Mouse (Mus musculus) left cerebral cortex, postnatal 36 days (tissue): Measurements from ENCODE around the gene Ints1. TPM values are rescaled to one million over a fixed set of nuclear protein-coding genes. Genes with fewer than 3 reads are reported as not detected.
A peak's percentile ranks its signal among the peaks of the same experiment; 100 is the strongest.

Experiments used
- DNase-seq, 2 experiments: peaks; one replicate each; pipeline ENCODE4 v3.0.0; 2021 to 2022; ENCODE audit warnings: low spot score in 2 of 2, mixed read lengths in 1 of 2
- intact Hi-C: fragments of 180-260 bp; cut with DNase I; formaldehyde crosslinking; loops from one replicate; pipeline ENCODE4 v1.15.1; 2025
- total RNA-seq, 2 experiments: library from RNA; stranded (reverse); gene quantifications; 2 replicates each; pipeline ENCODE4 v1.2.3; 2021

The Ints1 gene
- total RNA-seq = 10 to 100 TPM; 95.5 to 96.2 TPM

DNA sequence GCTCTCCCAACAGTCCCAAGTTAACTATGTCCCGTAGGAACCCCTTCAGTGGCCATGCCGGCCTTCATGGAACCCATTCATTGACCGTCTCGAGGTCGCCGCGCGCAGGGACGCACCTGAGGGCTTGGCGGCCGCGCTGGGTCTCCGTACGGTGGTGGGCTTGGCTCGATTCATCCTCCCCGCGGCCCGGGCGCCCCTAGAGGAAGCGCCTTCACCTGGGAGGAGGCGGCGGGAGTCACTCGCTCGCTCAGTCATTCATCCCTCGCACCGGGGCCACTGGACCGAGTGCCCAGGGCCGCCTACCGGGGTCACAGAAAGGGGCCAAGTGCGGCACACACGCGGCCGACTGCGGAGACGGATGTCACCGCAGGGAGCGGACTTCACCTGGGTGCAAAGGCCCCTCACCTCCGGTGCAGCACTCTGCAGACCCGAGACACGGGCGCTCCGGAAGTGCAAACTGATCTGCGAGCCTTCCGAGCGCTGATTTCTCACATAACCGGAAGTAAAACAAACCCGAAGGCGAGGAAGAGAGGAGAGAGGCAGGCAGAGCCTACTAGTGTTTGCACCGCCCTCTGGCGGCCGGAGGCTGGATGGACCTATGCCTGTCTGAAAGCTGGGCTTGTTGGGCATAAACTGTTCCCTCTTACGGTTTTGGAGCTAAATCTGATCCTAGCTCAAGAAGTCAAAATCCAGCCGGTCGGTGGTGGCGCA lies at the start of gene Ints1:
Gene Ints1, minus strand, starts transcription at position 459 of the 711 bp plus-strand sequence.
- intact Hi-C loops = loop anchor here (5.0 kb wide), 1 partner anchor 52 kb away; the partner anchor contains the start of genes Gm26938 and Psmg3
- DNase-seq = peak; percentile 92 to 94

DNA sequence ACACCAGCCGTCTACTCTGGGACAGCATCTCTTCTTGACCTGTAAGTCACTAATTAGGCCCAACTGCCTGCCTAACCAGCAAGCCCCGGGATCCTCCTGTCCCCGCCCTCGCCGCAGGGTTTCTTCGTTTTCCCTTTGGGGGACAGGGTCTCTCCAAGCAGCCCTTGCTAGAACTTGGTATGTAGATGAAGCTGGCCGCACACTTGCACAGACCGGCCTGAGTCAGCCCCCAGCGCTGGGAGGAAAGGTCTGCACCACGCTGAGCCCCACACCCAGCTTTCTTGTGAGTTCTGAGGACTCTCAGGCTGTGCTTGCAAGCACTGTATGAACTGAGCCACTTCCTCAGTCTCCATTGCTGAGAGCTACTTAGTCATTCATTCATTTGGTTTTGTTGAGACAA lies 49.1 kb upstream of the Ints1 start:
- intact Hi-C loops = no loop called here

DNA sequence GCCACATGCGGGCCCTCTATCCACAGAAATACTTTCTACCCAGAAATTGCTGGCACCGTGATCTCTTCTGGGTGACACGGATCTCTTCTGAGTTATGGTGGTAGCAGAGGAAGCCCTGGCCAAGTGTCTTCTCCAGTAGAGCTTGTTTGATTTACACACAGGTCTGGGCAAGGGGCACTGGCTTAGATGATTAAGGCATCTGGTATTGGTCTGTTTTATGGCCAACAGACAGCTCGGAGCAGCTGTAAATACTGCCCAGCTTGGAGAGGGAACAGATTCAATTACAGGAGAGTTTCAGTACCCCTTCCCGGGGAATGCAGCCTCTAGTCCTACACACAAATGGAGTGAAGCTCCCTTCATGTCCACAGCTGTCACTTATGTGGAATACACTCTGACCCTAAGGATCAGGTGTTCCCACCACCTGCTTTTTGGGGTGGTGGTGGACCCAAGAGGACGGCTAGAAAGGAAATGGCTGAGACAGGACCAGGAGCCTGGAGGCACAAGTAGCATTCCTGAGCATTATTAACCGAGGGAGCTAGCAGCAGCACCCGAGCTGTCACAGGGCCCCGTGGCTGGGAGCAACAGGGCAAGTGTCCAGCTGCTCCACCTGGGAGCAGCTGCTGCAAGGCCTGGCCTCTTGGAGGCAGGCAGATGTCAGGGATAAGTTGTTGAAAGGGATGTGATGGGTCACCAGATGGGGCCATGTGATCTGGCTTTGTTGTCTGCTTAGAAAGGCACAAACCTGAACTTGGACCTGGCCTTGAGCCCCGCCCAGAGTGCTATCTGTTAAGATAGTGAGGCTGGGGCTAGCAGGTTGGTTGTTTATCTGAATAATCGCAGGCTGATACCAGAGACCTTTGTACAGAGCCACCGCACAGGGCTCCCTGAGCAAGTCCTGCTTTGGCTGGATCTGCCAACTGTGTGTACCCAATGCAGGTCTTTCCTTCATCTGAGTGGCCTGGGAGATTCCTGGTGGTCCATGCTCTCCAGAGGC lies 46.3 kb upstream of the Ints1 start:
- intact Hi-C loops = no loop called here
- DNase-seq = no peak

More for the DNA sequence above, 49.1 kb upstream of the Ints1 start:
- no peak for DNase-seq

DNA sequence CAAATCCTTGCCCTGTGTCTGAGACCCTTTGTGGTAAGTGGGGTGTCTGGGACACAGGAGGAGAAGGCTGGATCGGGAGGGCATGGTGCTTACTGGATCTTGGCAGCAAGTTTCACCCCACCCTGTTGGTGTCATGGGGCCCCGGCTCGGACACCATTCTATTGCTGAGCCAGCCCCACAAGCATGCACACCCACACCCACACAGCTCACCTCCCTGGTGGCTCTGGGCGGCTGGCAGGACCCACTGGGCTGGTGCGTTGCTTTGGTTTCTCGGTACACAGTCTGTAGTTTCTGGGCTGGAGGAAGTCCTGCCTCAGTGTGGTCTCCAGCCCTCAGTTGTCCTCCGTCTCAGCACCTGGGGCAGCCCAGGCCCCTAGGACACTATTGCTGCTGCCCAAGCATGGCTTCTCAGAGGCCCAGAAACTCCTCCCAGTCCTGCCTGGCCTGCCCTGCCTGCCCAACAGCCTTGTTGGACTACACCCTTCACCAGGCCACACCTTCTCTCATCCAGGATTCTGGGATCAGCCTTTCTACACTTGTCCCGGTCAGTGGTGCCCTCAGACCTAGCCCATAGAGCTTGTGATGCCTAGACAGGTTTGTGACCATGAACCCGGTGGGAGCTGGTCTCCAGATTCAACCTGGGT lies 44.2 kb upstream of the Ints1 start, which contains the start of gene Tmem184a:
Gene Tmem184a, minus strand, starts transcription at position 380 of the 644 bp plus-strand sequence.
- intact Hi-C loops = no loop called here
- no peak for DNase-seq

DNA sequence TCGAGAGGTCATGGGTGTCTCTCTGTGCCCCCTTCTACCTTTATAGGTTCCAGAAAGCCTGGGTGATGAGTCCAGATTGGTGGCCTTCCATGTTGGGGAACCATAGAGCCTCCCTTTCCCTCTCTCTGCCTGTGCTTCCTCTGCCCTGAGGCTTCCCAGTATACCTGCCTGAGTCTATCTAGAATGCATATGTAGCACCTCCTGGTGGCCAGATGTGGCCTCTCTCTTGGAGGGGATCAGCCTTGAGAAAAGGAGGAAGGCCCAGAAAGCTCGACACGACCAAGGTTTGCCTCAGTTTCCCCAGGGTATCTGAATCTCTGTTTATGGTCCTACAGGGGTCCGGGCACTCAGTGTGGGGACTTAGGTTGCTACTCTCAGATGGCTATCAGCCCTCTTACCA lies 43.3 kb upstream of the Ints1 start:
- intact Hi-C loops = no loop called here
- no peak for DNase-seq

DNA sequence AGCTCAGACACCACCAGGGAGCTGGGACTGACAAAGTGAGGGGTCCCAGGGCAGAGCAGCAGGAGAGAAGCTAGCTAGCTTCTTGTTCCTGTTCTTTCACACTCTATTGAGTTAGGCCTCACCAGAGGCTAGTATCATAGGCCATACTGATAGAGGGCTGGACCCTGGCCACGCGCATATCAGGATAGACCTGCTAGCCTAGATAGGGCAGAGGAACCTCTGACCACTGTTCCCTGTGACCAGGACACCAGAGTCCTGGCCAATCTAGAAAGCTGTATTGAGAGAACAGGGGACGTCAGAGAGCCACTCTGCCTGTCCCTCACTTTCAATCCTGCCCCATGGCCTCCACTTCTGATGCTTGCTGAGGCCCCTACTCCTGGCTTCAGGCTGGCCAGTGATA lies 42.6 kb upstream of the Ints1 start:
- intact Hi-C loops = no loop called here
- DNase-seq = no peak

DNA sequence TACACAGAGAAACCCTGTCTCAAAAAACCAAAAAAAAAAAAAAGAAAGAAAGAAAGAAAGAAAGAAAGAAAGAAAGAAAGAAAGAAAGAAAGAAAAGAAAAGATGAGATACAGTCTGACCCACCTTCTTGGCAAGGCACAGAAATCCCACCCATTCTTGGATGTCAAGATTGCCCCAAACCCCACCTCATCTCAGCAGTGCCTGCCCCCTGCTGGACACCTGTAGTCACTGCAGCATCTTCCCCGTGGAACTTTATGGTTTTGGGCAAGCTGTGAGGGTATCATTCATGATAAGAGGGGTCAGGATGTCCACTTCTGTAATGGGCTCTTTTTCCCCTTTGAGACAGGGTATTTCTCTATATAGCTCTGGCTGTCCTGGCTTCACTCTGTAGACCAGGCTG lies 41.8 kb upstream of the Ints1 start:
- DNase-seq = no peak
- intact Hi-C loops = no loop called here

DNA sequence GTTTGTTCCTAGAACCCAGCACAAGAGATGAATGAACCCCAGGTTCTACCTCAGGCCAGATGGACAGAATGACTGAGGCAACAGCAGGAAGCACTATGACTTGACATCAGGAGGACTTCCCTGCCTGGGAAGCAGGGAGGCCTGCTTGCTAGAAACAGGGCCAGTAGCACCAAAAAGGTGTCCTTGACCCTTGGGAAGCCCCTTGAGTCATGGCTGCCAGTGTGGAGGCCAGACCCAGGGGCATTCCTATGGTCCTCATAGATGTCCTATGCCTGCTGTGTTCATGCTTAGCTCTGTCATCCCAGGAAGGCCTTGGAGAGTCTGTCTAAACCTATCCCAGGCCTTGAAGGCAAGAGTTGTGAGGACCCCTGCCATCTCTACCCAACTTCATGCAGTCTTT lies 41.0 kb upstream of the Ints1 start:
- no peak for DNase-seq
- intact Hi-C loops = no loop called here

DNA sequence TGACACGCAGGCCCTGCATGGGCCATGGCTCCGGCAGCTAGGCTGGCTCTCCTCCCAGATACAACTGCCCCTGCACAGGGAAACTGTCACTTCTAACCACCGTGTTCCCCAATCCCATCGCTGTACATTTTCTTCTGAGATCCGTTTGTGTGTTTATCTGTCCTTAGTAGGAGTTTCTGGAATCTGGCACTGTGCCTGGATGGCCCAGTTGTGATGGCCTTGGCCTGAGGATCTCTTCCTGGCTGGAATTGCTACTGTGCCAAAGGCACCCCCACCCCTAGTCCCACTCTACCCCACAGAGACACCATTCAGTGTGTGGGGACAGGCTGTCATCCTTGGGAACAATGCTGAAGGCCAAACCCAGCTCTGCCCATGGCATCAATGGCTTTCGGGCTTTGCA lies 40.5 kb upstream of the Ints1 start:
- intact Hi-C loops = no loop called here
- DNase-seq = no peak

DNA sequence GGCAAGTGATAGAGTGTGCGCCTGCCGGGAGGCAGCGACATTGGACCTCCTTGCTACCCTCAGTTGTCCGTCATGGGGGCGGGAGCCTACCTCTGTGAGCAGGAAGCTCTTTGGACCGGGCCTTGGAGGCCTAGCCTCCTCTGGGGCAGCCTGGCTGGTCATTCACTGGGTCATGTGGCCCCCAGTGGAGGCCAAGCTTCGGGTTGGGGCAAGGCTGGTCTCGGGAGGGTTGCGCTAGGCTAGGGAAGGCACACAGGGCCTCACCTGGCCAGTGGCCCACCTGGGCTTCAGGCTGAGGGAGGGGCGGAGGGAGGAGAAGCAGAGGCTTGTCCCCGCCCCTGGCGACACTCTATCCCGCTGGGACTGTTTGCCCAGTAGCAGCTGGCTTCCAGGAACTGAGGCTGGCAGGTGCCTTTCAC lies 38.5 kb upstream of the Ints1 start:
- DNase-seq = no peak
- intact Hi-C loops = no loop called here

DNA sequence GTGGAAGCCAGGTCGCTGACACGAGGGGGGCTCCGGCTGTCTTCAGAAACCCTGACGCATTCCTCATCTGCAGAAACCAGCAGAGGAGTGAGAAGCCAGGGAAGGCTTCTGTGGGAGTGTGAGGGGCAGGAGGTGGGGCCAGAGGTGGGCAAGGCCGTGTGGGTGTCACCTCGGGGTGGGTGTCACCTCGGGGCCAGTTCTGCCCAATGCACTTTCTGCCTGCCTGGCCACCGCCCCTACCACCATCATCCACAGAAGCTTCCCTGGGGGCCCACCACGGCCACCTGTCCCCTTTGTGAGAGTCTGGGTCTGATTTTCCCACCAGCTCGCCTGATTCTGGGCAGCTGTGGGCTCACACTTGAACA lies 37.6 kb upstream of the Ints1 start:
- intact Hi-C loops = no loop called here
- DNase-seq = no peak

DNA sequence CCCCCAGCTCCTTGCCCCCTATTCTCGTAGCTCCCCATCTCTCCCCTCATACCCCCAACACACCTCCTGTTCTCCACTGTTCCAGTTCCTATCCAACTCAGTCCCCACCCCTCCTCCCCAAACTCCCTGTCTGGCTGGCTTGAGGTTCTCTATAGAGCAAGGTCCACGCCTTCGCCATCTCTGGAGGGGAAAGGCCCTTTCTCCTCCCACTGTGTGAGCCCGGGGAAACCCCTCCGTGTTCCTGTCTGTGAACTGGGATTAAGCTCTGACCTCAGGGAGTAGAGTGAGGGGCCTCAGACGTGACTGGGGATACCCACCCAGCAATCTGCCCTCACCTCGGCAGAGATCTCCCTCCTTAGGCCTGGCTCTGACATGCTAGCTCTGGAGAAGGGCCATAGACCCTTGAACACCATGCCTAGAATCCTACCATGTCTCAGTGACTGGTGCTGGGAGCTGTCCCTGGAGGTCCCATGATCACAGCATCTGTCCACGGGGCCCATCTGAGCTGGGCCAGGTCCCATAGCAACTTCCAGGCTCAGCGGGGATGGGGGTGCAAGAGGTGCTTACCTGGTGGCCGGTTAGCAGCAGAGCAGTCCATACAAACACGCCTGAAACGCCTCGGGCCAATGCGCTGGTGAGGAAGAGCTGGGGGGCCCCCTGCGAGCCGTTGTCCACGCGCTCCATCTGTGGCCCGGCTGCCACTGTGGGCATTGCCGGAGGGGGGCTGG lies 37.1 kb upstream of the Ints1 start:
- intact Hi-C loops = no loop called here
- DNase-seq = no peak

DNA sequence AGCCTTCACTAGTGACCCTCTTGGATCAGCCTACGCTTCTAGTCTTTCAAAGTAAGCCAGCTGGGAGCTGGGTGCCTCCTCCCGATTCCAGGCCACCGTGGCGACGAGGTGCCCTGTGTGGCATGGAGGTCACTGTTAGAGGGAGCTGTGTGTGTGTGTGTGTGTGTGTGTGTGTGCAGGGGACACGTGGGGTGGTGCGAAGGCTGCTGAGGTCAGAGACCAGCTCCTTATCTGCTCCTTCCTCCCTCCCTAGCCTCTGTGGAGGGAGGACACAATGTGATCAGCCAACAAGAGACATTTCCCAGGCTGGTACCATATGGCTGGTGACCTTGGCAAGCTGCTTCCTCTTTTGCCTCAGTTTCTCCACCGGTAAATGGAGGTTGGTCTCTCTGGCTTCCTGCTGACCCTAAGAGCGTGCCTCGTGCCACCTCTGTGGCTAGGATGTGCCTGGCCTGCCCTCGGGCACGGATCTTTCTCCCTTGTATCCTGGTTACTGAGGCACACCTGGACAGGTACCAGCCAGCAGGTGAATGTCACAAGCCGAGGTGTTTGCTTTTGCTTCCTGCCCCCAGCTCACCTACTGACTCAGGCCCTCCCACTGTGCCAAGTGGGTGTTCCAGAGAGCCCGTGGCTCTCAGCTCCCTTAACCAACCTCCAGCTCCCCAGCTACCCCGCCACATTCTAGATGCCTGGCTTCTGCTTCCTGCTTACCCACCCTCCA lies 36.4 kb upstream of the Ints1 start:
- no peak for DNase-seq
- intact Hi-C loops = no loop called here

DNA sequence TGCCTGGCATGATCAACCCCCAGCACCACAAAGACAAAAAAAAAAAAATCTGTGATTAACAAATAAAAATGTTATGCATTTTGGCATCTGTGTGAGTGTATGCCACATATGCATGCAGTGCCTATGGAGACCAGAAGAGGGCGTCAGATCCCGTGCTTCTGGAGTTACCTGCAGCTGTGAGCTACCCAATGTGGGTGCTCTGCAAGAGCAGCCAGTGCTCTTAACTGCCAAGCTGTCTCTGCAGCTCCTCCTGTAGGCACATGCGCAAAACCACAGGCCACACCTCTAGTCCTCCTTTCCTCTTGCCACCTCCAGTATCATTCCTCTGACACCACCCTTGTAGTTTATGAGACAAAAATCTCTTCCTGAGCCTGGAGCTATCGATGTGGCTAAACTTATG lies 33.9 kb upstream of the Ints1 start:
- DNase-seq = no peak
- intact Hi-C loops = no loop called here

DNA sequence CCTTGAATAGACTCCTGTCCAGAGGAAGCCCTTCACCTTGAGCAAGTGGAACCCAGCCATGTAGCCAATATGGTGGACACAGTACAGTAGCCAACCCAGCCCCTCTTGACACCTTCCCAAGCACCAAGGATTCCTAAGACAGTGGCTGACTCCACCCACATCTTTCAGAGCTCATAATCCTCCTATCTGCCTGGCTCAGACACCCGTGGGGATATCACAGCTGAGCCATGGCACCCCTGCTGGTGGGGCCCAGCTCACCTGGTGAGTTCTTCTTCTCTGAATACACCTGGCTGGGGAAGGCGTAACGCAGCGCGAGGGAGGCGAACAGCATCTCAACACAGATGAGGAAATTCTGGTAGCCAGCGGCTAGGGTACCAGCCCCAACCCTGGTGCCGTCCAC lies 30.4 kb upstream of the Ints1 start:
- no peak for DNase-seq
- intact Hi-C loops = no loop called here

DNA sequence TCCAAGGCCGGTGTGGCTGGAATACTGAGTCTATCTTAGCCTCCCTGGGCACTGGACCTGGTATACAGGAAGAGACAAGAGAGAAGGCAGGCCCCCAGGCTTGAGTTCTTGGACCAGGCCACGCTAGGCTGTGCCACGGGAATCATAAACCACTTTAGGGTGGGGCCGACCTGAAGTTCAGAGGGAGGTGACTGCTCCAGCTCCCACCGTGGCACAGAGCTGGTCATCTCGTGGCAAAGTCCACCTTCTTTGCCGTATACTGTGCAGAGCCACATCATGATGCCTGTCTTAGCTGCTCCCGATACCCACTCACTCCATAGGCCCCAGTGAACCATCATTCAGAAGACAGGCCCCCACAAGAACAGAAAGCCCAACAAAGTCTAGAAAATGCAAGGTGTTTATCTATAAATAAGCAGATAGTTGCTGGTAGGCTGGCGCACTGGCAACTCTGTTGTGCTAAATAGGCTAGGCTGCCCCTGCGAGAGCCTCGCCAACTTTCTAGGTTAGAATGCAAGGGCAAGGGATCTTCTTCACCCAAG lies 29.2 kb upstream of the Ints1 start:
- intact Hi-C loops = no loop called here
- no peak for DNase-seq

DNA sequence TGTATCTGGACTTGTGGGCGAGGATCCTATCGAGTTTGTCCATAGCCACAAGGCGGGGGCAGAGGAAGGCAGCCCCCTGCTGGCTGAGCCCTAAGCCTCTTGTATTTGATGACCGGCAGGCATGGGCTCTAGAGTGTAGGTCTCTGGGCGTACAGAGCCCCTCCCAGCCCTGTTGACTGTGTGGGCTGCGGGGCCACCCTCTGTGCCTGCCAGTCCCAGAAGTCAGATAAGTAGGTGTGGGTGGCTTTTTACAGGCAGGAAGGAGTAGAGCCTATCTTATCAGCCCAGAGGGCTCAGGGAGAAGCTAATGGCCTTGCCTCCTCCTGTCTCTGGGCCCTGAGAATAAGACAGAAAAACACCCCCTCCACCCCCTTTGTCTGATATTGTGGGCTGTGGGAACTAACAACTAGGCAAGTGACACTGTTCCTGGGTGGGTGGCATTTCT lies 28.7 kb upstream of the Ints1 start:
- DNase-seq = no peak
- intact Hi-C loops = no loop called here

DNA sequence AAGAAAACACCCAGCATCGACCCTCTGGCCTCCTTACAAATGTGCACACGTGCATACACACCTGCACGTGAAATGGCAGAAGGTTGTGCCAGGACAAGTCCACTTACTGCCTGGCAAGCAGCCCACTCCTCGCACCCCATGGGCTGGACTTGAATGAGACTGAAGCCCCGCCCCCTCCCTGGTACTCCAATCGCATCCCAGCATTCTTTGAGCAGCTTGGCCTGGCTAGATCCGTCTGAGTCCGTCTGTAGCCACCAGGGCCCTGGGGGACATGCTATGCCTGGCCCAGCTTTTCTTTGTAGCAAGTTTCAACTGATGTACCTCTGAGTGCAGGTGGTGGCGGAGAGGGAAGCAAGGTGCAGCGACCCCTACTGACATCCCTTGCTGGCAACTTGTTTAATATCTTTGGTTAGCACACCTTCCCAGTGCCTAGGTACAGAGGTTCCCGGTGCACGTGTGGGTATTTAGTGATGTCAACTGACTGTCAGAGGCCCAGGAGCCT lies 28.2 kb upstream of the Ints1 start:
- no peak for DNase-seq
- intact Hi-C loops = no loop called here

DNA sequence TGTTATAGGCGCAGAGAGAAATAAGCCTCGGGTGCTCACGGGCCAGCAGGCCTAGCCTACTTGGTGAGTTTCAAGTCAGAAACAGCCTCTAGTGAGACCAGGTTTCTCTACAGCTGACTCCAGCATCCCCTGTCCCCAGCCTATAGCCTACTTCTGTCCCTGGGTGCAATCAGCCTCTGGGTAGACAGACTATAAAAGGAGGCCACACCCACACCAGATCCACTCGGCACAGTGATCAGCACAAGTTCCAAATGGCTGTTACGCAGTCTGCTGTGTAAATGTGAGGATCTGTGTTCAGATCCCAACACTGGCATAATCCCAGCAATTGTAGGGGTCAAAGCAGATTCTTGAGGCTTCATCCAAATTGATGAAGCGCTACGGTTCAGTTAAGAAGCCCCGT lies 27.7 kb upstream of the Ints1 start:
- no peak for DNase-seq
- intact Hi-C loops = no loop called here
